Mouse (Mus musculus): ENCODE data around the gene Zzef1.

- TF ChIP-seq CTCF (IDR thresholded peaks at IDR 0.05; ENCODE audit: low read depth): no peak
- TF ChIP-seq EP300 (IDR thresholded peaks at IDR 0.05; ENCODE audit: low read depth): no peak
Measured at GRCm38 (mm10) chr11:72952697-72953096, 156.7 kb downstream of the Zzef1 start.
